Mouse (Mus musculus): ENCODE data around the gene Tet1. TPM values are rescaled to one million over a fixed set of nuclear protein-coding genes. Genes with fewer than 3 reads are reported as not detected.

Gene Tet1
- polyA plus RNA-seq, 1 experiment from 2014 or later: 22.7 TPM

DNA sequence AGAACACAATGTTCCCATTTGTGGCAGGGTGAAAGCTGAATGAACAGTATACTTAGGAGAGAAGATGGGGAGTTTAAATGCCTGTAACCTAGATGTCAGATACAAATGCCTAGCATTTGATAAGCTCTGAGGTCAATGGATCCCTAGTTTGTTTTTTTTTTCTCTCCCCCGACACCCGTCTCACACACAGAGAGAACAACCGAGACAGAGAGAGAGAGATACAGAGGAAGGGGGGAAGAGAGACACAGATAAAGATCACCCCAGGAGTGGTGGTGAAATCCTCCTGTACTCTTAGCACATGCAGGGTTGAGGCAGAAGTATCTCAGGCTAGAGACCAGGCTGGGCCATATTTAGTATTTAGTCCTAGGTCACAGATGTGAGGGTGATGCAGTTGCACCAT, 10.2 kb upstream of the Tet1 start:
- Histone ChIP-seq H3K9me3 (replicated peaks; ENCODE audit: control insufficient read depth, low read length) (no peaks in the 10 kb centered on the region), H3K9ac (ENCODE audit: low read length) (no peak overlapping the region), H3K4me3 (ENCODE audit: low read length) (no peak overlapping the region), H3K27me3 (ENCODE audit: control insufficient read depth, insufficient read depth, low read length) (no peaks in the 10 kb centered on the region), H3K4me1 (ENCODE audit: control insufficient read depth, insufficient read depth, low read length) (peaks cover 11% of the 10 kb centered on the region), H3K27ac (ENCODE audit: low read length) (no peak overlapping the region), H3K36me3 (ENCODE audit: control insufficient read depth, insufficient read depth) (no peaks in the 10 kb centered on the region), H3K4me2 (ENCODE audit: low read depth, low read length) (no peak overlapping the region)
- 66% methylated on average over 3 of the region's 3 CpGs for WGBS
- ATAC-seq (replicated peaks; ENCODE audit: extremely low read depth, insufficient read depth, low FRiP score): no peak

DNA sequence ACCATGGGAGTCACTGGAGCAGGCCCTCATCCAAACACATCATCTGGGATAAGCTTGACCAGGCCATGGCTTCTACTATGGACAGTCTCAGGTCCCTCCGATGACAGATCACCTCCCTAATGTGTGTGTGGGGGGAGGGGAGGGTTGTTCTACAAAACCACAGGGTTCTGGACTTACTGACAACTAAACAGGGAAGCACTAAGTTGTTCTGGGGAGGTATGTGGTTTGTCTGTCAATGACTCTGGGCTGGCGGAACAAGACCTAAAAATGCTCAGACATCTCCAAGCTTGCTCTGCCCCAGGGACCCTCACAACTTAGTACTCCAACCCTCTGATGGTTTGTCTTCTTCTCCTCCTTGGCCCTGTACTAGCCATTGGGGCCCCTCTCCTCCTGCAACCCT, 2.3 kb upstream of the Tet1 start:
- H3K4me1 ChIP-seq (ENCODE audit: control insufficient read depth, insufficient read depth, low read length): no peaks in the 10 kb centered on the region
- H3K36me3 ChIP-seq (ENCODE audit: control insufficient read depth, insufficient read depth): no peaks in the 10 kb centered on the region
- no peak overlapping the region for H3K4me3 ChIP-seq (ENCODE audit: low read length)
- H3K9me3 ChIP-seq (replicated peaks; ENCODE audit: control insufficient read depth, low read length): no peaks in the 10 kb centered on the region
- no peak overlapping the region for H3K27ac ChIP-seq (ENCODE audit: low read length)
- no peaks in the 10 kb centered on the region for H3K27me3 ChIP-seq (ENCODE audit: control insufficient read depth, insufficient read depth, low read length)
- H3K9ac ChIP-seq (ENCODE audit: low read length): no peak overlapping the region
- no peak overlapping the region for H3K4me2 ChIP-seq (ENCODE audit: low read depth, low read length)
- no peak for ATAC-seq (replicated peaks; ENCODE audit: extremely low read depth, insufficient read depth, low FRiP score)
- WGBS: 72% methylated on average over 2 of the region's 2 CpGs

DNA sequence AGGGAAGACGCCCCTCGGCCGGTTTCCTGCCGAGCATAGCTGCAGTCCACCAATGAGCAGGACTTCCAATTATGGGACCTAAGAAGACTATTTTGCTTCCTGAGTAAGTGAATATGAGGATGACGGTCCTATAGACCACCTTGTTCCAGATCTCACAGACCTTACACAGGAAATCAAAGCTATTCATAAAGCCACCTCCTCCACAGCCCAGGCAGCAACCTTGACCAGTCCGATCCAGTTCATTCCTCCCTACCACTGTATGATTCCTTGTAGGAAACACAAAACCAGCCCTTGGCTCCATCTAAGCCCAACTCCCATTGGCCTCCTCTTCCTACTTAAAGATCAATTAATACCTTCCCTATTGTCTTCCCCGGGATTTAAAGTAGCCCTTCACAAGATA, 2.5 kb downstream of the Tet1 start:
- H3K36me3 ChIP-seq (ENCODE audit: control insufficient read depth, insufficient read depth): no peaks in the 10 kb centered on the region
- no peaks in the 10 kb centered on the region for H3K27me3 ChIP-seq (ENCODE audit: control insufficient read depth, insufficient read depth, low read length)
- WGBS: 81% methylated on average over 7 of the region's 7 CpGs
- H3K9ac ChIP-seq (ENCODE audit: low read length): no peak overlapping the region
- no peak for ATAC-seq (replicated peaks; ENCODE audit: extremely low read depth, insufficient read depth, low FRiP score)
- no peaks in the 10 kb centered on the region for H3K4me1 ChIP-seq (ENCODE audit: control insufficient read depth, insufficient read depth, low read length)
- H3K9me3 ChIP-seq (replicated peaks; ENCODE audit: control insufficient read depth, low read length): no peaks in the 10 kb centered on the region
- H3K4me3 ChIP-seq (ENCODE audit: low read length): no peak overlapping the region
- no peak overlapping the region for H3K4me2 ChIP-seq (ENCODE audit: low read depth, low read length)
- H3K27ac ChIP-seq (ENCODE audit: low read length): no peak overlapping the region

DNA sequence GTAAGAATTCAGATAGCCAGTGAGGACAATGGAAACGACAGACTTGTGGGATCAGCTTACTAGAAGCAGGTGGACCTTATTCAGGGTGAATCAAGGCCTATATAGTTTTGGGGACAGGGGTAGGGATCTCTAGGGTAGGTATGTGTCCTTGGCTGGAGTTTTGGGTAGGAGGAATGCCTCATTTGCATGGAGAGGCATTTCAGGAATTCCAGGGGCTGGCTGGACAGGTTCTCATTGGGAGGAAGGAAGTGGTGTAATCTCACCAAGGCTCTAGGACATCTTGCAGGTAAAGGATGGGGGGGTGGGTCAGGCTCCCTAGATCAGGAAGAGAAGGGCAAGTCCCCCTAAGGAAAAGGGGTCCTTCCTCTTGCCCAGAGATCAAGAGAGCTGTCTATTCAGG, 6.0 kb downstream of the Tet1 start:
- WGBS: 38% methylated on average over 1 of the region's 1 CpGs
- H3K36me3 ChIP-seq (ENCODE audit: control insufficient read depth, insufficient read depth): no peaks in the 10 kb centered on the region
- H3K4me1 ChIP-seq (ENCODE audit: control insufficient read depth, insufficient read depth, low read length): no peaks in the 10 kb centered on the region
- H3K27ac ChIP-seq (ENCODE audit: low read length): no peak overlapping the region
- H3K4me3 ChIP-seq (ENCODE audit: low read length): no peak overlapping the region
- H3K27me3 ChIP-seq (ENCODE audit: control insufficient read depth, insufficient read depth, low read length): no peaks in the 10 kb centered on the region
- no peak overlapping the region for H3K9ac ChIP-seq (ENCODE audit: low read length)
- H3K4me2 ChIP-seq (ENCODE audit: low read depth, low read length): no peak overlapping the region
- no peak for ATAC-seq (replicated peaks; ENCODE audit: extremely low read depth, insufficient read depth, low FRiP score)
- H3K9me3 ChIP-seq (replicated peaks; ENCODE audit: control insufficient read depth, low read length): no peaks in the 10 kb centered on the region

DNA sequence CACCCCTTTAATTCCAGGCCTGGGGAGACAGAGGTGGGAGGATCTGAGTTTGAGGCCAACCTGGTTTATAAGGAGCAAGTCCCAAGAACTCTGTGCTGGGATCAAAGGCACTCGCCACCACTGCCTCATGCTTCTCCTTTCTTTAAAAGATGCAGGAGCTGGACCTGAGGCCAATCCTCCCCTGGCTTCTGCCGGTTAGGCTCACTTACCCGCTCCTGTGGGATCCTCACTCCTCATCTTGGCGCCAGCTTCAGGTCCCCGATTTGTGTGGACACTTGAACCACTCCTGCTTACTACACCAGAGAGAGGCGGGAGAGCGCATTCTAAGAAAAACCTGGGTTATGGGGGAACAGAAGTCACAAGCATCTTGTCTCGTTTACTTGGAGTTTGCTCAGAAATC, 7.0 kb downstream of the Tet1 start:
- ATAC-seq (replicated peaks; ENCODE audit: extremely low read depth, insufficient read depth, low FRiP score): no peak
- no peak overlapping the region for H3K4me2 ChIP-seq (ENCODE audit: low read depth, low read length)
- 40% methylated on average over 8 of the region's 8 CpGs for WGBS
- no peak overlapping the region for H3K9ac ChIP-seq (ENCODE audit: low read length)
- no peaks in the 10 kb centered on the region for H3K4me1 ChIP-seq (ENCODE audit: control insufficient read depth, insufficient read depth, low read length)
- H3K9me3 ChIP-seq (replicated peaks; ENCODE audit: control insufficient read depth, low read length): no peaks in the 10 kb centered on the region
- H3K27me3 ChIP-seq (ENCODE audit: control insufficient read depth, insufficient read depth, low read length): no peaks in the 10 kb centered on the region
- no peak overlapping the region for H3K27ac ChIP-seq (ENCODE audit: low read length)
- H3K4me3 ChIP-seq (ENCODE audit: low read length): no peak overlapping the region
- no peaks in the 10 kb centered on the region for H3K36me3 ChIP-seq (ENCODE audit: control insufficient read depth, insufficient read depth)

DNA sequence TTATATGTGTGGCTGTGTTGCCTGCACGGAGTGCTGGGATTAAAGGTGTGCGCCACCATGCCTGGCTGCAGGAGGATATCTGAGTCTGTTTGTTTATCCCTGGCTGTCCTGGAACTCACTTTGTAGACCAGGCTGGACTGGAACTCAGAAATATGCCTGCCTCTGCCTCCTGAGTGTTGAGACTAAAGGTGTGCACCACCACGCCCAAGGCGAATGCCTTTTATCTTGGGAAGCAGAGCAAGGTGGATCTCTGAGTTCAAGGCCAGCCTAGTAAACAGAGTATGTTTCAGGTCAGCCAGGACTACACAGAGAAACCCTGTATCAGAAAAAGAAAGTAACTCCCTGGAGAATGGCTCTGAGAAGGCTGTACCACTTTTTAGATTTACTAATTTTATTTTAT, 8.7 kb downstream of the Tet1 start:
- WGBS: 95% methylated on average over 4 of the region's 4 CpGs

DNA sequence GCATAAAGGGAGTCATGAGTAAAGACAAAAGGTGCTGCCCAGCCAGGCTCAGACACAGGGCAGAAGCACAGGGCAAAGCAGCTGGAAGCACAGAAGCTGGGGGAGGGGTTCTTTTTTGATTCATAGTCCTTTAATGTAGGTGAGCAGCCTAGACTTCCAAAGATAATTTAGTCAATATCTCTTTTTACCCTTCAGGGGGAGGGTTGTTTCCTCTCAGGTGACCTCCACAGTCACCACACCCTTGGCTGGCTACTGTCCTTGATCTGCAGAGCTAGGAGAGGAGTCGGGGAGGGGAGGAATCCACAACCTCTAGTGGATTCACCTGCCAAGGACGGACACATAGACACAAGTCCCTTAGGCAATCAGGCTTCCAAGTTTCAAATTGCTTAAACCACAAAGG, 10.7 kb downstream of the Tet1 start:
- Histone ChIP-seq H3K4me1 (ENCODE audit: control insufficient read depth, insufficient read depth, low read length) (no peaks in the 10 kb centered on the region), H3K36me3 (ENCODE audit: control insufficient read depth, insufficient read depth) (no peaks in the 10 kb centered on the region), H3K4me2 (ENCODE audit: low read depth, low read length) (no peak overlapping the region), H3K4me3 (ENCODE audit: low read length) (no peak overlapping the region), H3K9me3 (replicated peaks; ENCODE audit: control insufficient read depth, low read length) (no peaks in the 10 kb centered on the region), H3K27me3 (ENCODE audit: control insufficient read depth, insufficient read depth, low read length) (no peaks in the 10 kb centered on the region), H3K27ac (ENCODE audit: low read length) (no peak overlapping the region), H3K9ac (ENCODE audit: low read length) (no peak overlapping the region)
- no peak for ATAC-seq (replicated peaks; ENCODE audit: extremely low read depth, insufficient read depth, low FRiP score)
- WGBS: 81% methylated on average over 2 of the region's 2 CpGs

More for the DNA sequence above, 8.7 kb downstream of the Tet1 start:
- Histone ChIP-seq H3K9me3 (replicated peaks; ENCODE audit: control insufficient read depth, low read length) (no peaks in the 10 kb centered on the region), H3K4me2 (ENCODE audit: low read depth, low read length) (no peak overlapping the region), H3K27ac (ENCODE audit: low read length) (no peak overlapping the region), H3K36me3 (ENCODE audit: control insufficient read depth, insufficient read depth) (no peaks in the 10 kb centered on the region), H3K27me3 (ENCODE audit: control insufficient read depth, insufficient read depth, low read length) (no peaks in the 10 kb centered on the region), H3K4me3 (ENCODE audit: low read length) (no peak overlapping the region), H3K9ac (ENCODE audit: low read length) (no peak overlapping the region), H3K4me1 (ENCODE audit: control insufficient read depth, insufficient read depth, low read length) (no peaks in the 10 kb centered on the region)
- no peak for ATAC-seq (replicated peaks; ENCODE audit: extremely low read depth, insufficient read depth, low FRiP score)

DNA sequence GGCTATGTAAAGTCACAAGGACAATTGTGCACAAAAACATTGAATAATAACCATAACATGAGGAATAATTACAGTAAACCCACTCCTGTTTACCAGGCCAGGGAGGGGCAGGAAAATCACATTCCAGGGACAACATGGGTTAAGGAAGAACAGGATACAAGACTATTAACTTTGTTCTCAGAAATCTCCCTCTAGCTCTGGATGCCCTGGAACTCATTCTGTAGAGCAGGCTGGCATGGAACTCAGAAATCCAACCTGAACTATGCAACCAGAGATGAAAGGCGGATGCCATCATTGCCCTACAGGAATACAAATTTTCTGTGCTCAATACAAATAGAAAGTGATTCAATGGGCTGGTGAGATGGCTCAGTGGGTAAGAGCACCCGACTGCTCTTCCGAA, 11.4 kb downstream of the Tet1 start:
- H3K9me3 ChIP-seq (replicated peaks; ENCODE audit: control insufficient read depth, low read length): no peaks in the 10 kb centered on the region
- no peak overlapping the region for H3K9ac ChIP-seq (ENCODE audit: low read length)
- H3K4me3 ChIP-seq (ENCODE audit: low read length): no peak overlapping the region
- no peaks in the 10 kb centered on the region for H3K4me1 ChIP-seq (ENCODE audit: control insufficient read depth, insufficient read depth, low read length)
- H3K27ac ChIP-seq (ENCODE audit: low read length): no peak overlapping the region
- no peaks in the 10 kb centered on the region for H3K27me3 ChIP-seq (ENCODE audit: control insufficient read depth, insufficient read depth, low read length)
- H3K4me2 ChIP-seq (ENCODE audit: low read depth, low read length): no peak overlapping the region
- no peaks in the 10 kb centered on the region for H3K36me3 ChIP-seq (ENCODE audit: control insufficient read depth, insufficient read depth)
- ATAC-seq (replicated peaks; ENCODE audit: extremely low read depth, insufficient read depth, low FRiP score): no peak
- 96% methylated on average over 3 of the region's 3 CpGs for WGBS

DNA sequence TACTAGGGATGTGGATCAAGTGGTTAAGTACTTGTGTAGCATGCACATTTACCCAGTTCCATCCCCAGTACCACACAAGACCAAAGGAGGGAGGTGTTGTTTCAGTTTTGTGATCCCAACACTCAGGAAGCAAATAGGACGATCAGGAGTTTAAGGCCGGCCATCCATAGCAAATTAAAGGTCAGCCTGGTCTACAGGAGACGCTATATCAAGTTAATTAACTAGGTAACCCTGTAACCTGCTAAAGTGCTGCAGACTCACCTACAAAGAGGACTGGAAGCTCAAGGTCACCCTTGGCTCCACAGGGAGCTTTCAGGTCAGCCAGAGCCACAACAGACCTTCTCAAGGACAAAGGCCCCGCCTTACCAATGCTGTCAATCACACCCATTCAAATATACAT, 12.0 kb downstream of the Tet1 start:
- no peaks in the 10 kb centered on the region for H3K27me3 ChIP-seq (ENCODE audit: control insufficient read depth, insufficient read depth, low read length)
- no peaks in the 10 kb centered on the region for H3K9me3 ChIP-seq (replicated peaks; ENCODE audit: control insufficient read depth, low read length)
- H3K4me1 ChIP-seq (ENCODE audit: control insufficient read depth, insufficient read depth, low read length): no peaks in the 10 kb centered on the region
- WGBS: 66% methylated on average over 4 of the region's 4 CpGs
- H3K36me3 ChIP-seq (ENCODE audit: control insufficient read depth, insufficient read depth): no peaks in the 10 kb centered on the region
- H3K9ac ChIP-seq (ENCODE audit: low read length): no peak overlapping the region
- no peak overlapping the region for H3K27ac ChIP-seq (ENCODE audit: low read length)
- no peak overlapping the region for H3K4me2 ChIP-seq (ENCODE audit: low read depth, low read length)
- ATAC-seq (replicated peaks; ENCODE audit: extremely low read depth, insufficient read depth, low FRiP score): no peak
- no peak overlapping the region for H3K4me3 ChIP-seq (ENCODE audit: low read length)

DNA sequence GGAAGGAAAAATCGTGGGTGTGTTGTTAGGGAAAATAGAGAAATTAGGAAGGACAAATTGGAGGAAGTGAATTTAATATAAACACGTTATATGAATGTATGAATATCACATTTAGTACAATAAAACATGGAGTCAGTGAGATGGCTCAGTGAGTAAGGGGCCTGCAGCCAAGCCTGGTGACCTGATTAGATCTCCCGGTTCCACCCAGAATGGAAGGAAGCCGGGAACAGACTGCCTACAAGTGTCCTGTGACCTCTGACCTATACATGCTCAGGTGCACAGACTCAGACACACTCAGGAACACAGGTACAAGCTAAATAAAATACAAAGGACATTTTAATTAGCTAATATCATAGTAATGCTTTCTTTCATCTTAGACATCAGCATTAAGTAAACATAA, 12.8 kb downstream of the Tet1 start:
- no peaks in the 10 kb centered on the region for H3K9me3 ChIP-seq (replicated peaks; ENCODE audit: control insufficient read depth, low read length)
- H3K4me1 ChIP-seq (ENCODE audit: control insufficient read depth, insufficient read depth, low read length): no peaks in the 10 kb centered on the region
- WGBS: 62% methylated on average over 4 of the region's 4 CpGs
- no peak overlapping the region for H3K4me2 ChIP-seq (ENCODE audit: low read depth, low read length)
- H3K27me3 ChIP-seq (ENCODE audit: control insufficient read depth, insufficient read depth, low read length): no peaks in the 10 kb centered on the region
- H3K27ac ChIP-seq (ENCODE audit: low read length): no peak overlapping the region
- no peak overlapping the region for H3K9ac ChIP-seq (ENCODE audit: low read length)
- no peak for ATAC-seq (replicated peaks; ENCODE audit: extremely low read depth, insufficient read depth, low FRiP score)
- no peaks in the 10 kb centered on the region for H3K36me3 ChIP-seq (ENCODE audit: control insufficient read depth, insufficient read depth)
- H3K4me3 ChIP-seq (ENCODE audit: low read length): no peak overlapping the region
